Mouse (Mus musculus): ENCODE results near the gene Galntl6.

The Galntl6 gene

DNA sequence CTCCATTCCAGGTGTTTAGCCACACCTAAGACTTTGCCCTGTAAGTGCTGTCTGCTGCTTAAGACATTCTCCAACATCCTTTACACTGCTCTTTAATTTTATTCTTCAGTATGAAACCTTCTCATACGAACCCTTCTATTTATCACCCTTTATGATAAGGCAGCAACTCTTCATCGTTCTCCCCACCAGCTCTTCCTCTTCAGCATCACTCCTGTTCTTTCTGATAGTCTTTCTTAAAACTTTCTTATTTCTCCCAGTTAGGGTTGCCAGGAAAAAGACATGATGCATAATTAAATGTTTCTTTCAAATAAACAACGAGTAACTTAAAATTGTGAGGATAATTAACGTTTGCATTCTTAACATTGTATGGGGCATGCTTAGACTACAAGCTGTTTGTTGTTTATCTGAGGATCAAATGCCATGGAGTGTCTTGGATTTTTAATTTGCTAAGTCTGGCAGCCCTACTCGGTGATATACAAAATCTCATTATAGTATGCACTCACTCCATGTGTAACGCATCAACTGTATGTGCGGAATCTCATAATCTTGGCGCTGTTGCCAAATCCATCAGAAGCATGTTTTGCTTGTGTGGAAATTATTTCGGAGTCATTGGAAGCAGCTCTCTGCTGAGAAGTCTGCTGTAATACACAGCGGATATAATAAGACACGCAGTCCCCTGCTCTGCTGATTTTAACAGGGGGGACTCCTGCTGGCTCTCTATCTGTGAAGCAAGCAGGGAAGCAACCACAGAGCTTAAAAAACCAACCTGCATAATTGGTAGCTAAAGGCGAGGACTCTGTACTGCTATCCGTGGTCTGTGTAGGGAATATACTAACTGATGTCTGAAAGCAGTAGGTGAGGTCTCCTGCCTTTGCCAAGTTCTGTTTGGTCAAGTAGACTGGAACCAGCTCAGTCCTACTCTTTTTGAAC is 1069.7 kb downstream of the Galntl6 start:
- no peak for DNase-seq (ENCODE audit: inconsistent ontology term)

DNA sequence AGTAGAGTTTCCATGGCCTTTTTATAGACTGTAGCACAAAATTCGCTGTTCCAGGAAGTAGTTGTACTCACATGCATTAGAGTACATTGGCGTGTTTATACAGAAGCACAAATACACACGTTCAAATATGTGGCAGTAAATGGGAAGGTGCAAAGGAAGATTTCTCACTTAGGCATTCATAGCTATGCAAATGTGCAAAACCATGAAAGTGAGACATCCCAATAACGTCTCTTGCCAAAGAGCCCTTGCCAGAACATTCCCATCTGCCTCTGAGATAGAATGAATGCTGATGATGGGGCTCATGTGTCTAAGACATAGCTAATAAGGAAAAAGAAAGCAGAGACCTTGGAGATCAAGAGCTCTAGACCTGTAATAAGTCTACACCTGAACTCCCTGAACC is 1071.0 kb downstream of the Galntl6 start:
- DNase-seq (ENCODE audit: inconsistent ontology term), result no peak

GRCm38 (mm10) chr8:57837384-57837783 is 1075.1 kb downstream of the Galntl6 start:
- no peak for DNase-seq (ENCODE audit: inconsistent ontology term)

DNA sequence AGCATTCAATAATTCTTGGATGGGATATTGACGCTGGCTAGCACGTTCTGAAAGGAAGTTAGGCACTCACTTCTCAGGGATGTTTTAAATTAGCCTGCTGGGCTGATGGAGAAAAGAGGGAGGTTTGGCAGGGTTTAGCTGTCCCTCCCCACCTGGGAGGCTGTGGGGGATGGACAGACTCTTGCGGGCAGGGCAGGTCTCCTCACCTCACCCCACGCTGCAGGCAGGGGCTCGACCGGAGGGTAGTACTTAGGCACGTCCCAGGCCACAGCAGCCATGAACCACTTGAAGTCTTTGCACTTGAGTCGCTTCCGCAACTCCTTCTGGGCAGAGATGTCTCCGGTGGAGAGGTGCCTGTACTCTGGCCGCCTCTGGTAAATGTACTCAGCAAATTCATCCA is 1075.5 kb downstream of the Galntl6 start:
- DNase-seq (ENCODE audit: inconsistent ontology term), result no peak

GRCm38 (mm10) chr8:57836201-57836883 is 1076.1 kb downstream of the Galntl6 start:
- DNase-seq (ENCODE audit: inconsistent ontology term), result no peak

GRCm38 (mm10) chr8:57823151-57823550 is 1089.3 kb downstream of the Galntl6 start:
- no peak for DNase-seq (ENCODE audit: inconsistent ontology term)

GRCm38 (mm10) chr8:57816034-57816433 is 1096.4 kb downstream of the Galntl6 start:
- DNase-seq (ENCODE audit: inconsistent ontology term), result no peak

DNA sequence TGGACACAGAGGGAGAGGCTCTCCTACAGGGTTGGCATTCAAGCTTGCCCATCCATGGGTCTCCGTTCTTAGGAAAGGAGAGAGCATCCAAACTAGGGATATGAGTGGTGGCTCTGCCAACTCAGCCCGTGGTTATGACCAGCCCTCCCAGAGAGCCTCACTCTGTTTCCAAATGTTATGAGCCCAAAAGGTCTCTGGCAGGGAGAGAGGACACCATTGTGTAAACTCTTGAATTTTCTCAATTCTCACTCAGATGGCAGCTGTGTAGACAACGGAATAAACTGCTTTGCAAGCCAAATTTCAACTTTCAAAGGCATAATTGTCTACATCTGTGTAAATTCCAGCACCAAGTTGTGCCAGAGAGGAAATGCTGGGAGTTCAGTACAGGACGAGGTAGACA is 1105.4 kb downstream of the Galntl6 start:
- DNase-seq (ENCODE audit: inconsistent ontology term), result no peak

GRCm38 (mm10) chr8:57805094-57805493 is 1107.3 kb downstream of the Galntl6 start:
- DNase-seq (ENCODE audit: inconsistent ontology term), result no peak

GRCm38 (mm10) chr8:57803821-57804220 is 1108.6 kb downstream of the Galntl6 start:
- DNase-seq (ENCODE audit: inconsistent ontology term), result no peak

- no peak for DNase-seq (ENCODE audit: inconsistent ontology term)
Observed at GRCm38 (mm10) chr8:57801197-57801596, 1111.2 kb downstream of the Galntl6 start.

- DNase-seq (ENCODE audit: inconsistent ontology term), result peak; percentile 82
Observed at GRCm38 (mm10) chr8:57800327-57800726, 1112.1 kb downstream of the Galntl6 start.

GRCm38 (mm10) chr8:57799797-57800204 is 1112.6 kb downstream of the Galntl6 start:
- DNase-seq (ENCODE audit: inconsistent ontology term), result peak; percentile 88

- DNase-seq (ENCODE audit: inconsistent ontology term), result no peak
Observed at GRCm38 (mm10) chr8:57793455-57793854, 1119.0 kb downstream of the Galntl6 start.

GRCm38 (mm10) chr8:57792246-57792645 is 1120.2 kb downstream of the Galntl6 start:
- no peak for DNase-seq (ENCODE audit: inconsistent ontology term)

GRCm38 (mm10) chr8:57791309-57791721 is 1121.1 kb downstream of the Galntl6 start:
- peak; percentile 42 for DNase-seq (ENCODE audit: inconsistent ontology term)

GRCm38 (mm10) chr8:57779551-57779950 is 1132.9 kb downstream of the Galntl6 start:
- DNase-seq (ENCODE audit: inconsistent ontology term), result no peak

DNA sequence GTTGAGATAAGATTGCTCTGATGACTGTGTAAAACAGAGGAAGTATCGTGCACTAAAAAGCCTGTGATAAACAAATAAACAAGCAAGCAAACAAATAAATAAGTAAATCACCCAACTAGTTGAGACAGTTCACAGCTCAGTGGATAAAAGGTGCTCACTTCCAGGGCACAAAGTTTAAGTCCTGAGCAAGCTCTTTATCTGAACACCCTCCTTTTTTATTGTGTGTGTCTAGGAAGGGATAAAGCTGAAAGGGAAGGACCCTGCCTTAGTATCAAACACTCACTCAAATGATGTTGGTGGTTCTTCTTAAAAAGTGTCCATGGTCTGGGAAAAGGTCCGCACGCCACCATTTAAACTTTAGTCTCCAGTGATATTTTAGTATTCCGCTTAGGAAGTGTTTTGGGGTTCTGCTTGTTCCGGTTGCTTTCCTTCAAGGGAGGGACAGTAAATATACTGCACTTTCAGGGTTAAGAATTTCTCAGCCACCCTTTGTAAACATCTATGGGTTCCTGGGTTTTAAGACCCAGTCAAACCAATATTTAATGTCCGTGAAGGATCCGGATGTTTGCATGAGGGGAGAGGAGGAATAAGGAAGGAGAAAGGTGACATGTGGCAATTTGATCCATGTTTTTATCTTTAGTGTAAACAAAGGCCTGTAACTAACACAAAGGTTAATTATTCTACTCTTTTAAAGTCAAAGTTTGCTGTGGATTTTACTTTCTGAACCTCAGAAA is 1134.3 kb downstream of the Galntl6 start:
- no peak for DNase-seq (ENCODE audit: inconsistent ontology term)

DNA sequence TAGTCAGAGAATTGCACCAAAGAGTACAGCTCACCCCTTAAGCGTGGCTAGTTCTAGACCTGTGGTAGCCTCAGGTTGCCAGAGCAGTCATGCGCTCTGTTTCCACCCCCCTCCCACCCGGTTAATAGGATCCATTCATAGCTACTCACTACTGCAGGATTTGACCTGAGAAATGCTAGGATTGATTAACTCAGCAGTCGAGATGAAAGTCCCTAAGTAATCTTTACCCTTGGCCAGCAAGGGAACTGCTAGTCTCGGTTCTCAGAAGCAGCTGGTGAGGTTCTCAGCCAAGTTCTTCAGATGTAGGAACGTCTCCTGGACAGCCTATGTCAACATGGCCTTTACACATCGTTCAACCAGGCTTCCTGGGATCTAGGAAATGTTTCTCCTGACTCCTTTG is 1135.7 kb downstream of the Galntl6 start:
- DNase-seq (ENCODE audit: inconsistent ontology term), result no peak

DNA sequence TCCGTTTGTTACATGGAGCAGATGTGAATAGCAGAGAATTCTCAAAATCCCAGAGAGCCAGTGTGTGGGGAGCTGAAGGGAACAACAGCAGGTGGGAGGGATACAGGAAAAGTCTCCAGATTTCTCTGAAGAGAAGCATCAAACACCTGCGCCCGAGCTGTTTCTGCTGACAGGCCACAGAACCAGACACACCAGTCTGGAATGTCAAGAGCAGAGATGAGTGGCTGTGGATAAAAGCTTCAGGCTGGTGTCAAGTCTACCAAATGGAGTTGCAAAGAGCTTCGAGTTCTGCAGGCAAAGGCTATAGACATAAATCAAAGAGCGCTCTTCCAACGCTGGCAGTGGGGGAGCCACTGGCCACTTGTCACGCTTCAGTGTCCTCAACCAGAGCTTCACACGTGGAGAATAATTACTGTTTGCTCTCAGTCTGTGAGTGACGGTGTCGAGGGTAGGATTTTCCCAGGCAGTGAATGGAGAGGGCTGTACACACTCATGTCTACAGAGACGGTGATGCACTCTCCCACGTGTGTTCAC is 1139.6 kb downstream of the Galntl6 start:
- DNase-seq (ENCODE audit: inconsistent ontology term), result no peak

GRCm38 (mm10) chr8:57767541-57767940 is 1144.9 kb downstream of the Galntl6 start:
- no peak for DNase-seq (ENCODE audit: inconsistent ontology term)
